Mouse (Mus musculus): Measurements from ENCODE around the gene Mitf.

- TF ChIP-seq CTCF (IDR thresholded peaks at IDR 0.05; ENCODE audit: low read depth, low read length) (no peak), POLR2A (IDR thresholded peaks at IDR 0.05; ENCODE audit: borderline replicate concordance, low read depth, low read length) (no peak)
These were observed 25.6 kb downstream of the Mitf start for GRCm38 (mm10) chr6:97832501-97832900.

Measured in bone marrow macrophage, adult 2 months (primary cell).